Mouse (Mus musculus) erythroblast, embryonic 14.5 days (primary cell): ENCODE data around the gene Noct.

Experiments used
- GATA1 ChIP-seq: IDR thresholded peaks from 2 replicates; pipeline ENCODE4 v1.6.1; 2012; ENCODE audit warnings: low read length, inconsistent platforms, mixed read lengths
- TAL1 ChIP-seq: IDR thresholded peaks from 3 replicates; pipeline ENCODE4 v1.6.1; 2012; ENCODE audit warnings: low read length, inconsistent platforms, mixed read lengths

DNA sequence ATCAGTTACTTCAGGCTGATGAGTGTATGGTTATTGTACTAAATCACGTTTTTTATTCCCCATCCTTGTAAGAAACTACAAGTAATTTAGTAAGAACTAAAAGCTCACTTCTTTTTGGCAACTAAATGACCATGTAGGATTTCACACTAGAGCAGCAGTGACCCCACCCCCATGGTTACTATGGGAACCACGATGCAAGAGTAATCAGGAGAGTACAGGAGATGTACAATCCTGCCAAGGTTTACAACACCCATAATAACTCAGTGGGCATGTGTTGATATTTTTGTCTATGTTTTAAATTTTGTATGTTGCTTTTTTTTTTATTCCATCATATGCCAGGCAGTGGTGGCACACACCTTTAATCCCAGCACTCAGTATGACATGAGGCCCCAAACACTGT is 71.0 kb downstream of the Noct start:
- TF ChIP-seq TAL1 (no peak), GATA1 (no peak)
